Mouse (Mus musculus): Measurements from ENCODE around the gene Gdpd1. TPM values are rescaled to one million over a fixed set of nuclear protein-coding genes. Genes with fewer than 3 reads are reported as not detected.

Gene Gdpd1
- polyA plus RNA-seq, 1 experiment from 2014 or later = 190 TPM

DNA sequence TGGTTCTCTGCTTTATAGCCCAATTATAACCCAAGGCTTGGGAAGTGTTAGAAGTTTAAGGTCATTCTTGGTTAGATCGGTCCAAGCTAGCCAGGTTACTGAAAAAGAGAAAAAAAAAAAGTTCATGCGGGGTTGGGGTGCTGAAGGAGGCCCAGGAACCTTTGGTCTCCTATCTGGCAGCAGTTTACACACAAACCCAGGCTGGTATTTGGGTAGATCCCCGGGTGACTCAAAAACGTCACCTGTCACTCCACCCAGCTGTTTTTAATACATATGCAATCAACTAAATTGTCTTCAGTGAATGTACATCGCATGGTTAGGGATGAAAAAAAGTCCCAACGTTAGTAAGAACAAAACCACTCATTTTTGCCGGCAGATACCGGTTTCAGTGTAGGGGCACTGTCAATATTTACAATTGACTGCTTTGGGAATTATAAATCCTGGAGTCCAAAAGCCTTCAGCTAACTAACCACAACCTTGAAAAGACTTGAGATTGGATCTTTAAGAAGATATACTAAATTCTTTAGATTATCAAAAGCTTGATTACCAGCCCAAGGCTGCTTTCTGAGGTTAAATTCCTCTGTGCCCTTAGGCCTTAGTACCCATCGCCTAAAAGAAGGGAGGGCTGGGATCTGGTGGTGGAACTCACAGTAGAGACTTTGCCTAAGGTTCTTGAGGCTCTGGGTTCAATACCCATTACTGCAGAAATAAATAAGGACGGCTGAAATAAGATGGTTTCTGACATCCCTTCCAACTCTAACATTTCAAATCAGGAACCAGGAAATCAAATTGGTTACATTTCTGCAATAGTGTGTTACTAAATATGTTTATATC lies 78.9 kb downstream of the Gdpd1 start:
- no peak overlapping the region for H3K9ac ChIP-seq
- no peak overlapping the region for H3K27ac ChIP-seq
- H3K9me3 ChIP-seq = no peaks in the 10 kb centered on the region
- no peak overlapping the region for H3K4me3 ChIP-seq
- no peak for ATAC-seq (ENCODE audit: low FRiP score)
- peaks cover 42% of the 10 kb centered on the region for H3K4me1 ChIP-seq (replicated peaks)
- 0 out of 2 replicates have a peak, but pooled peaks cover 3% of the 10 kb centered on the region for H3K27me3 ChIP-seq
- no peaks in the 10 kb centered on the region for H3K36me3 ChIP-seq
- H3K4me2 ChIP-seq = no peak overlapping the region
- 46% methylated on average over 10 of the region's 10 CpGs for WGBS

DNA sequence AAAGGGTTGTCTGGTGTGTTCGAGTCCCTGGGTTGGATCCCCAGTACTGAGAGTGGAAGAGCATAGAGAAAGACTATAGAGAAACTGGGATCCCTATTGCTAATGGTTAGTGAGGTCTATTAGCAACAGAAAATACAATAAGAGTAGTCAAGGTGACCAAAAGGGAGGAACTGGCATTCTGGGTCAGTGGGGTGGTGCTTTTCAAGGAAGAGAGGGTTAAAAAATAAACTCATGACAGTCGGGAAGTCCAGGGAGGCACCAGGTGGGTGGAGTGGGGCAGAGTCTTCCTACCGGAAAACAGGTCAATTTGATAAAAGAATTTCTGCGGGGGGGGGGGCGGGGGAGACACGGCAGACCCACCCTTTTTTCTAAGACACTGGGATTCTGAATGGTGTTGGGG lies 79.5 kb downstream of the Gdpd1 start:
- Histone ChIP-seq H3K4me3 (peak overlapping the region; percentile 95), H3K27me3 (0 out of 2 replicates have a peak, but pooled peaks cover 3% of the 10 kb centered on the region), H3K36me3 (no peaks in the 10 kb centered on the region), H3K9me3 (no peaks in the 10 kb centered on the region), H3K27ac (peak overlapping the region; percentile 64; the same call in 1 of the 2 replicates), H3K4me1 (replicated peaks) (peaks cover 48% of the 10 kb centered on the region), H3K9ac (peak overlapping the region; percentile 62; the same call in 1 of the 2 replicates), H3K4me2 (peak overlapping the region; percentile 93)
- WGBS = 12% methylated on average over 5 of the region's 6 CpGs
- no peak for ATAC-seq (ENCODE audit: low FRiP score)

DNA sequence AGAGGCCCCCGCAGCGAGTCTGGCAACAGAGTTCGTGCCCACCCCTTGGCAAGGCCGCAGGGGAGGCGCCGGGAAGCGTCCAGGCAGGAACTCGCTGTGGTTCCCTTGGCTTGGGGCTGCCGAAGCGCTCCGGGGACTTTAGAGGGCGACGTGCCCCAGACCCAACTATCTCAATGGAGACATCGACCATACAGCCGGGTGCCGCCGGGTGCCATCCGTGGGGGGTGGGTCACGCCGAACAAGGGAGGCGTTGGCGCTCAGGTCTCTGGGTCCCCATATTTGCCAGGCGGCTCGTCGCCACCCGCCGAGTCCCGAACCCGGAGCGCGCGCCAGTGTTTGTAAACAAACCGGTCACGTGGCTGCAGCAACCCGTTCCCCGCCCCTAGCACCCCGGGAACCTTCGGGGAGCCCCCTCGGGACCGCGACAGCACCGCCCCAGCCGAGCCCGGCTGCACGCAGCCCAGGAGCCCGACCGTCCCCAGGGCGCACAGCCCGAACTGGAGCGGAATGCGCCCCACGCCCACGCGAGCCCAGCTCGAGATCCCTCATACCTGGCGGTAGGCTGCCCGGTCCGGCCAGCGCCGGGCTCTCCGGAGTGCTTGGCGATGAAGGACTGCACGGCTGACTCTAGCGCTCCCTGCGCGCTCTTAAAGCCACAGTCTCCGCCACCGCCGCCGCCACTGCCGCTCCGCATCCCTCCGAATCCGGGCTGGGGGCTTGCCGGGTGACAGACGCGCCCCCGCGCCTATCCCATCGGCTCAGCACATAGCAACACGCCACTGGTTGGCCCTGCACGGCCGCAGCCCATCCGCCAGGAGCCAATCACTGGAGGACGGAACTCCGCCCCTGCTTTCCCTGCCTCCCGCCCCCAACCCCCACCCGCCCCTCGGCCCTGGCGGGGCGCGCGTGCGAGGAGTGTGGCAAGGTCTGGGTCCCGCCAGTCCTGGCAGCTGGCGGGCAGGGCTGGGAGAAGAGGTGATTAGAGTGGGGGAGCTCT lies 80.5 kb downstream of the Gdpd1 start, which contains the start of gene Ypel2:
TSS of gene Ypel2 (minus strand) at position 667 of the 997 bp plus-strand sequence.
- peaks cover 57% of the 10 kb centered on the region for H3K4me1 ChIP-seq (replicated peaks)
- peak within 1 kb of the TSS; percentile 87 for H3K9ac ChIP-seq
- 0 out of 2 replicates have a peak, but pooled peaks cover 3% of the 10 kb centered on the region for H3K27me3 ChIP-seq
- peak within 1 kb of the TSS; percentile 95 for H3K4me3 ChIP-seq
- H3K27ac ChIP-seq = peak within 1 kb of the TSS; percentile 93
- under 1% methylated on average over 95 of the region's 96 CpGs for WGBS
- H3K4me2 ChIP-seq = peak within 1 kb of the TSS; percentile 93
- peak; percentile 99 for ATAC-seq (ENCODE audit: low FRiP score)
- no peaks in the 10 kb centered on the region for H3K36me3 ChIP-seq
- H3K9me3 ChIP-seq = no peaks in the 10 kb centered on the region

DNA sequence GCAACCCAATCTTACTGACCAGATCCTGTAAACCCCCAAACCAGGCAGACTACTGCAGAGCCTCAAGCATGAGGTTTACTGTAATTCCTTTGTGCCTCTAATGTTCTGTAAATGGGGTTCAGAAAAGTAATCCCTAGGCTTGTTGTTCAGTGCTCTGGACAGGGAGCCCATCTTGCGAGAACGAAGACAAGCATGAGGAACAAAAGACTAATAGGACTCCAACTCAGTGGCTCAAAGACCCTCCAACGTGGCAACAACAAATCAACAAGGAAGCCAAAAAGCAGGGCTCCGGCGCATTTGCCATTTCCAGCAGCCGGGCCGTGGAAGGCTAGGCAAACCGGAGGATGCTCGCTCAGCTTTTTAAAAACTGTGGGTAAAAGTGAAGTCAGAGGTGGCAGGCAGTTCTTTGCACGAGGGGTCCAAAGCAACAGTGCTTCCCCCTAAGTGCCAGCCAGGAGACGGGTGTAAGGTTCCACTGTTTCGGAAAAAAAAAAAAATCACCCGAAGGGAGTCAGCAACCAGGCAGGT lies 81.3 kb downstream of the Gdpd1 start:
- Histone ChIP-seq H3K9me3 (no peaks in the 10 kb centered on the region), H3K4me1 (replicated peaks) (peaks cover 65% of the 10 kb centered on the region), H3K36me3 (no peaks in the 10 kb centered on the region), H3K4me3 (peak overlapping the region; percentile 95), H3K9ac (peak overlapping the region; percentile 87), H3K4me2 (peak overlapping the region; percentile 93), H3K27ac (peak overlapping the region; percentile 93), H3K27me3 (no peaks in the 10 kb centered on the region)
- no peak for ATAC-seq (ENCODE audit: low FRiP score)
- 1% methylated on average over 13 of the region's 13 CpGs for WGBS

DNA sequence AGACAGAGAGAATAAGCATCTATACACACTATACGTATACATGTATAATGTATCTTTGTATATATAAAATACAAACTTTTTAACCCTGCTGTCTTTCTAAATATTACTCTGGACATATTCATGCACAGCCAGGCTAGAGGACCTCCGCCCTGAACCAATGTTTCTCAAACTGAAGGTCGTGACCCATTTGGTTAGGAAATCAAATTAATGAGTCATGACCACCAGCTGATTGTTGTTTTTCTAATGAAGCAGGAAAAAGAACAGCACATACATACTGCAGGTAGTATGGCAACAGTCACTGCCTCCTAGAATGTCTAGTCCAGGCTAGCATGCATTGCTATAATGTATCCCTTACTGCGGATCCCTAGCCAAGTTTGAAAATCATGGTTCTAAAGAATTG lies 82.6 kb downstream of the Gdpd1 start:
- WGBS = 79% methylated on average over 4 of the region's 4 CpGs
- Histone ChIP-seq H3K27me3 (no peaks in the 10 kb centered on the region), H3K9me3 (no peaks in the 10 kb centered on the region), H3K4me3 (0 out of 2 replicates have a peak overlapping the region, but pooled peaks have one; percentile 95), H3K36me3 (no peaks in the 10 kb centered on the region), H3K4me1 (replicated peaks) (peaks cover 69% of the 10 kb centered on the region), H3K27ac (no peak overlapping the region), H3K9ac (peak overlapping the region; percentile 87; the same call in 1 of the 2 replicates), H3K4me2 (peak overlapping the region; percentile 93; the same call in 1 of the 2 replicates)
- no peak for ATAC-seq (ENCODE audit: low FRiP score)

- H3K9me3 ChIP-seq = no peaks in the 10 kb centered on the region
- peak overlapping the region; percentile 35 for H3K4me2 ChIP-seq
- no peaks in the 10 kb centered on the region for H3K36me3 ChIP-seq
- peak overlapping the region; percentile 51 for H3K9ac ChIP-seq
- H3K27ac ChIP-seq = peak overlapping the region; percentile 69
- no peak overlapping the region; the same call in 1 of the 2 replicates for H3K4me3 ChIP-seq
- H3K4me1 ChIP-seq (replicated peaks) = peaks cover 63% of the 10 kb centered on the region
- ATAC-seq (ENCODE audit: low FRiP score) = no peak
- 29% methylated on average over 3 of the region's 3 CpGs for WGBS
- H3K27me3 ChIP-seq = no peaks in the 10 kb centered on the region
Observed at GRCm38 (mm10) chr11:86990309-86990708, 83.6 kb downstream of the Gdpd1 start.

DNA sequence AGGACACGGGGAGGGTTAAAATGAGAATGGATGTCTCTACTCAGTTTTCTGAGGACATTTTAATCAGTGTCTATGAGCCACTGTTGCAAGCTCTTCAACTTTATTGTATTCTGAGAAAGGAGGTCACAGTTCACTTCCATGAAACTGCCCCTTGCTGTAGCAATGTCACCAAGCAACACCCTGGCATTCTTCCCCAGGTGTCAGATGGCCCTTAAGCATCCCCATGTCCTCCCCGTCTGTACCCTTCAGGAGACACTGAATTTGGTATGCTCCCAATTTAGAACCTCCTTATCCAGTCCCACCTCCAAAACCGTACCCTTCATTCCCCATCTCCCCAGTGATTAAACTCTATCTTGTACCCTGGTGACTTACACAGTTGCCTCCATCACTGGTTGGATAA lies 88.9 kb downstream of the Gdpd1 start:
- Histone ChIP-seq H3K27me3 (no peaks in the 10 kb centered on the region), H3K27ac (no peak overlapping the region), H3K9ac (no peak overlapping the region), H3K9me3 (no peaks in the 10 kb centered on the region), H3K36me3 (no peaks in the 10 kb centered on the region), H3K4me2 (no peak overlapping the region), H3K4me3 (no peak overlapping the region), H3K4me1 (replicated peaks) (peaks cover 40% of the 10 kb centered on the region)
- no peak for ATAC-seq (ENCODE audit: low FRiP score)
- WGBS = 72% methylated on average over 3 of the region's 3 CpGs

MicroRNAs encoded within 50 kb of the gene (microRNA counts, 519-probe panel; counts per million panel counts)
- 5,521 counts per million, percentile 92 among the panel's probes with 10 or more counts for microRNA mmu-miR-301a

Small RNA genes within 50 kb of the gene (microRNA-seq; reads per million reads assigned to microRNA genes)
- gene Mir301 = 2,550 reads per million, percentile 84 among the genes with 10 or more reads in this experiment

Other genes starting within 250 kb of the Gdpd1 start
- gene Ypel2, start 80.4 kb downstream of the Gdpd1 start, polyA plus RNA-seq (2015; fragmentation: Nextera tagmentation; extraction: Ambion mirVana) = 4.7 and 5.0 TPM in 2 replicates
- gene Smg8, start 12.7 kb upstream of the Gdpd1 start, polyA plus RNA-seq (2015; fragmentation: Nextera tagmentation; extraction: Ambion mirVana) = 21.3 and 22.4 TPM in 2 replicates
- gene Prr11, start 34.6 kb upstream of the Gdpd1 start, polyA plus RNA-seq (2015; fragmentation: Nextera tagmentation; extraction: Ambion mirVana) = 3.0 and 3.5 TPM in 2 replicates
- gene Ska2, start 35.2 kb upstream of the Gdpd1 start, polyA plus RNA-seq (2015; fragmentation: Nextera tagmentation; extraction: Ambion mirVana) = 56.8 and 57.6 TPM in 2 replicates
- 82.1 and 83.5 TPM in 2 replicates for gene Trim37, start 53.0 kb upstream of the Gdpd1 start, polyA plus RNA-seq (2015; fragmentation: Nextera tagmentation; extraction: Ambion mirVana)

All from hindbrain, embryonic 13.5 days (tissue).